In the genomic region with DNA sequence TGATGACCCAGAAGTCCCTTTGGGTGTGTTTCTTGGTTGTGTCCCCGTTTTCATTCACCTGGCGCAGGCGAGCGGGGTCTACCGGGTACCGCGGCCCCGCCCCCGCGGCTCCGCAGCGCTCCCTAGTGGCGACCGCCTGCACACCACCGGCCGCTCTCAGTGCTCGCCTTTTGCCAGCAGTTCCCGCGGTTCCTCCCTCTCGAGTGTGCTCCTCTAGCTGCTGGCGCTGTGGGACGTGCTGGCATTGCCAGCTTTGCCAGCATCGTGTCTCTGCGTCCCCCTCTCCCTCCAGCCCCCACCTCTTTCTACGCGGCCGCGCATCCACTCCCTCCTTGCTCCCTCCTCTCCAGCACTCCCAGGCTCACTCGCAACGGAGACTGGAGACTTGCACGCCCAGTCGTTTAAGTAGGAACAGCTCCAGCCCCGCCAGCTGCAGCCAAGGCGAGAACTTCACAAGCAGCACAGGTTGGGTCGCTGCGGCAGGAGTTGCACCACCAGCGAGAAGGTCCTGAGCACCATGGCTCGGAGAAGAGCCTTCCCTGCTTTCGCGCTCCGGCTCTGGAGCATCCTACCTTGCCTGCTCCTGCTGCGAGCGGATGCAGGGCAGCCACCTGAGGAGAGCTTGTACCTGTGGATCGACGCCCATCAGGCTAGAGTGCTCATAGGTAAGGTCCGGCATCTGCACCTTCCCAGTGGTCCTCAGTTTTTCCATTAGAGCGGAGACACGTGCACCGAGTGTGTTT, we compare ENCODE assay signal across 8 mouse cellular contexts. TPM values are rescaled to one million over a fixed set of nuclear protein-coding genes. Genes with fewer than 3 reads are reported as not detected.
DNase-seq lines count a peak whose midpoint lies in the region; ATAC-seq and TF ChIP-seq lines count a peak whose summit lies in the region.

A gene (plus strand): TSS at position 135 of the 743 bp plus-strand sequence.

- peak within 1 kb of the TSS; percentile 92 for H3K4me2 ChIP-seq in intestine, postnatal 0 days (replicated peaks; ENCODE audit: low read depth)
- peak within 1 kb of the TSS; percentile 91 for H3K4me2 ChIP-seq in limb, embryonic 14.5 days (replicated peaks; ENCODE audit: low read depth, low read length, severe bottlenecking)
- peak within 1 kb of the TSS; percentile 72 for H3K4me2 ChIP-seq in midbrain, embryonic 15.5 days

- peak; percentile 90 for TF ChIP-seq CTCF in intestine, postnatal 0 days (IDR thresholded peaks at IDR 0.05; ENCODE audit: low read depth)

- peak; percentile 21; the same call in 1 of the 2 replicates for TF ChIP-seq POLR2A in limb, embryonic 14.5 days (IDR thresholded peaks at IDR 0.05; ENCODE audit: borderline replicate concordance, extremely low read depth, insufficient read depth, insufficient read length)

- peaks cover 30% of the 10 kb centered on the region for H3K27me3 ChIP-seq in intestine, postnatal 0 days (replicated peaks; ENCODE audit: control insufficient read depth, insufficient read depth, low read length)
- no peaks in the 10 kb centered on the region for H3K27me3 ChIP-seq in limb, embryonic 14.5 days (ENCODE audit: control insufficient read depth, insufficient read depth, low read length)
- H3K27me3 ChIP-seq in midbrain, embryonic 15.5 days (replicated peaks): peaks cover 8% of the 10 kb centered on the region

- no peak within 1 kb of the TSS for H3K9ac ChIP-seq in intestine, postnatal 0 days (ENCODE audit: low read depth, low read length)
- peak within 1 kb of the TSS; percentile 50 for H3K9ac ChIP-seq in limb, embryonic 14.5 days (ENCODE audit: low read depth, low read length, severe bottlenecking)
- H3K9ac ChIP-seq in midbrain, embryonic 15.5 days: peak within 1 kb of the TSS; percentile 51

- peaks cover 6% of the 10 kb centered on the region; the same call in 1 of the 2 replicates for H3K4me1 ChIP-seq in intestine, postnatal 0 days (replicated peaks; ENCODE audit: control insufficient read depth, insufficient read depth, low read length)
- peaks cover 14% of the 10 kb centered on the region; the same call in 1 of the 2 replicates for H3K4me1 ChIP-seq in limb, embryonic 14.5 days (ENCODE audit: control insufficient read depth, insufficient read depth, low read length)
- peaks cover 13% of the 10 kb centered on the region for H3K4me1 ChIP-seq in midbrain, embryonic 15.5 days

- no peak within 1 kb of the TSS for H3K27ac ChIP-seq in intestine, postnatal 0 days (ENCODE audit: low read depth, low read length)
- H3K27ac ChIP-seq in limb, embryonic 14.5 days (replicated peaks; ENCODE audit: low read depth, low read length): peak within 1 kb of the TSS; percentile 61
- 0 out of 2 replicates have a peak within 1 kb of the TSS, but pooled peaks have one; percentile 14 for H3K27ac ChIP-seq in midbrain, embryonic 15.5 days

- H3K4me3 ChIP-seq in intestine, postnatal 0 days (ENCODE audit: low read depth, low read length): peak within 1 kb of the TSS; percentile 46
- H3K4me3 ChIP-seq in limb, embryonic 14.5 days (replicated peaks; ENCODE audit: low read length): peak within 1 kb of the TSS; percentile 53
- H3K4me3 ChIP-seq in midbrain, embryonic 15.5 days: peak within 1 kb of the TSS; percentile 49

- no peaks in the 10 kb centered on the region for H3K9me3 ChIP-seq in intestine, postnatal 0 days (ENCODE audit: control insufficient read depth)
- H3K9me3 ChIP-seq in limb, embryonic 14.5 days (ENCODE audit: control insufficient read depth, low read length): no peaks in the 10 kb centered on the region
- H3K9me3 ChIP-seq in midbrain, embryonic 15.5 days: no peaks in the 10 kb centered on the region

- 1% methylated on average over 49 of the region's 49 CpGs for WGBS in intestine, postnatal 0 days
- WGBS in limb, embryonic 14.5 days: under 1% methylated on average over 49 of the region's 49 CpGs
- 1% methylated on average over 49 of the region's 49 CpGs for WGBS in midbrain, embryonic 15.5 days

- peak; percentile 22 to 28 for DNase-seq in thymus, adult 18-20 months
- no peak for DNase-seq in thymus, postnatal 0 days (ENCODE audit: low spot score)
- DNase-seq in embryo, embryonic 11.5 days (ENCODE audit: low read depth, low spot score): peak; percentile 54
- peak; percentile 61 for DNase-seq in limb, embryonic 14.5 days (ENCODE audit: low spot score)
- DNase-seq in spleen, adult 18-20 months: peak; percentile 46 to 80

- no peaks in the 10 kb centered on the region for H3K36me3 ChIP-seq in intestine, postnatal 0 days (ENCODE audit: control insufficient read depth, insufficient read depth)
- no peaks in the 10 kb centered on the region for H3K36me3 ChIP-seq in limb, embryonic 14.5 days (ENCODE audit: control insufficient read depth, insufficient read depth, low read length)
- no peaks in the 10 kb centered on the region for H3K36me3 ChIP-seq in midbrain, embryonic 15.5 days (replicated peaks)

- ATAC-seq in granulocyte monocyte progenitor cell, adult 5-6 weeks (replicated peaks; ENCODE audit: poor library complexity, severe bottlenecking): peak; percentile 85
- peak; percentile 92 for ATAC-seq in intestine, postnatal 0 days
- ATAC-seq in limb, embryonic 14.5 days (ENCODE audit: low FRiP score, low read depth): peak; percentile 88
- ATAC-seq in midbrain, embryonic 15.5 days (replicated peaks): peak; percentile 97

RNA-seq across cellular contexts. Expression of the gene that starts here (rescaled TPM):
- not detected in 2 replicates for polyA plus RNA-seq in thymus, postnatal 0 days (2015; fragmentation: Nextera tagmentation; extraction: Ambion mirVana)
- total RNA-seq in granulocyte monocyte progenitor cell, adult 5-6 weeks (2014; fragmentation: Nextera tagmentation): 0.83 TPM in 1 of 2 replicates, not detected in the other
- total RNA-seq in granulocyte monocyte progenitor cell, adult 5-6 weeks (2017): not detected in 2 replicates
- polyA plus RNA-seq in intestine, postnatal 0 days (2015; fragmentation: Nextera tagmentation; extraction: Ambion mirVana): 0.65 and 1.2 TPM in 2 replicates
- 54.3 and 63.7 TPM in 2 replicates for polyA plus RNA-seq in limb, embryonic 14.5 days (2012; rRNA removed)
- polyA plus RNA-seq in limb, embryonic 14.5 days (2014; fragmentation: Nextera tagmentation; extraction: Ambion mirVana): 75.1 and 81.1 TPM in 2 replicates
- 13.1 and 19.2 TPM in 2 replicates for polyA plus RNA-seq in midbrain, embryonic 15.5 days (2015; fragmentation: Nextera tagmentation; extraction: Ambion mirVana)

Comparison
In these comparisons a context has a peak if more than half of its experiments do, and no peak if none do; other contexts are left out.
1. Peak in ATAC-seq in granulocyte monocyte progenitor cell, adult 5-6 weeks; RNA of the gene not detected or under 1 TPM.